Mouse (Mus musculus) neural tube, embryonic 11.5 days (tissue): ENCODE results near the gene Rpl26. TPM values are rescaled to one million over a fixed set of nuclear protein-coding genes. Genes with fewer than 3 reads are reported as not detected.
"Not testable (repeated sequence)": the region's sequence is repeated elsewhere in the genome, so short reads cannot be mapped to it uniquely, and the experiment has no call there.

Experiments
- ATAC-seq: fragments of 200-750 bp; cut with Nextera tagmentation; 2 replicates; pipeline ENCODE4 v1.8.0; 2017; ENCODE audit warnings: moderate number of reproducible peaks, mild to moderate bottlenecking, moderate TSS enrichment, moderate library complexity; ENCODE audit not compliant: insufficient read depth, low FRiP score, low TSS enrichment
- DNase-seq: peaks from one replicate; pipeline ENCODE4 v3.0.0-alpha.2; 2015; ENCODE audit warnings: low spot score
- H3K27ac ChIP-seq: fragments of 300-500 bp; sonication (generic); 2 replicates; pipeline ENCODE4 v1.5.1; 2014; ENCODE audit warnings: low read depth, mild to moderate bottlenecking, low read length
- H3K27me3 ChIP-seq: fragments of 300-500 bp; sonication (generic); 2 replicates; pipeline ENCODE4 v1.6.1; 2014; ENCODE audit warnings: mild to moderate bottlenecking, low read length, mixed read lengths; ENCODE audit not compliant: control insufficient read depth, insufficient read depth
- H3K36me3 ChIP-seq: fragments of 300-500 bp; sonication (generic); 2 replicates; pipeline ENCODE4 v1.6.1; 2014; ENCODE audit warnings: mild to moderate bottlenecking, low read length, moderate library complexity, mixed read lengths; ENCODE audit not compliant: control insufficient read depth, insufficient read depth
- H3K4me1 ChIP-seq: fragments of 300-500 bp; sonication (generic); 2 replicates; pipeline ENCODE4 v1.6.1; 2014; ENCODE audit warnings: low read length, mixed read lengths; ENCODE audit not compliant: control insufficient read depth, insufficient read depth
- H3K4me2 ChIP-seq: fragments of 300-500 bp; sonication (generic); 2 replicates; pipeline ENCODE4 v1.6.1; 2014; ENCODE audit warnings: low read depth, mild to moderate bottlenecking, moderate library complexity
- H3K4me3 ChIP-seq: fragments of 300-500 bp; sonication (generic); 2 replicates; pipeline ENCODE4 v1.5.1; 2014; ENCODE audit warnings: low read depth, low read length
- H3K9ac ChIP-seq: fragments of 300-500 bp; sonication (generic); 2 replicates; pipeline ENCODE4 v1.6.1; 2014; ENCODE audit warnings: mild to moderate bottlenecking, low read length
- H3K9me3 ChIP-seq: fragments of 300-500 bp; sonication (generic); 2 replicates; pipeline ENCODE4 v1.6.1; 2016; ENCODE audit warnings: low read length; ENCODE audit not compliant: control insufficient read depth
- WGBS: fragments of 180-500 bp; shearing (Covaris S2); extraction: QIAGEN DNeasy Blood & Tissue Kit; methylation state at CpG from one replicate; pipeline ENCODE4 v1.1.7; 2014; 5-methylcytosine and 5-hydroxymethylcytosine counted together
- polyA plus RNA-seq: library from polyadenylated mRNA; unstranded; fragments of >200 nt; fragmentation: Nextera tagmentation; extraction: Ambion mirVana; gene quantifications from 2 replicates; pipeline ENCODE4 v1.2.1, GENCODE M21; 2014

Gene Rpl26
- polyA plus RNA-seq, 1 experiment from 2014 or later, result 822 TPM

DNA sequence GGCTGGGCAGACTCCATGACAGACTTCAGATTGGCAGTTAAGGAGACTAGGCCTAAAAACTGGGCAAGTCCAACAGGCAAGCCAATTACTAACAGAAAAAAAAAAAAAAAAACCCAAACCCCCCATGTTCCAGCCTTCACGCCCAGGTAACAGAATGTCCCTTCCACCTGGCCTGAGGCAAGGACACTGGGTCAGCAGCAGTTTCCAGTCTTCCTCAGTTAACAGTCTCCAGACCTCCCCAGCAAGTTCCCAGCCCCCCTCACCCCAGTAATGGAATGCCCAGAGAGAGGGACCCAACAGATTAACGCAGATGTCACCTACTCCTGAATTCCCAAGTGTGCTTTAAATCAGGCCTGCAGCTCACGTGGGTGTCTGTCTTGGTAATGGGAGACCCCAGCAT lies 21.8 kb downstream of the Rpl26 start:
- WGBS, result 58% methylated on average over 3 of the region's 3 CpGs
- Histone ChIP-seq H3K4me3 (no peak overlapping the region), H3K9me3 (no peaks in the 10 kb centered on the region), H3K36me3 (no peaks in the 10 kb centered on the region), H3K4me2 (no peak overlapping the region), H3K9ac (no peak overlapping the region), H3K27me3 (no peaks in the 10 kb centered on the region), H3K27ac (no peak overlapping the region), H3K4me1 (no peaks in the 10 kb centered on the region)
- ATAC-seq, result no peak
- no peak for DNase-seq

DNA sequence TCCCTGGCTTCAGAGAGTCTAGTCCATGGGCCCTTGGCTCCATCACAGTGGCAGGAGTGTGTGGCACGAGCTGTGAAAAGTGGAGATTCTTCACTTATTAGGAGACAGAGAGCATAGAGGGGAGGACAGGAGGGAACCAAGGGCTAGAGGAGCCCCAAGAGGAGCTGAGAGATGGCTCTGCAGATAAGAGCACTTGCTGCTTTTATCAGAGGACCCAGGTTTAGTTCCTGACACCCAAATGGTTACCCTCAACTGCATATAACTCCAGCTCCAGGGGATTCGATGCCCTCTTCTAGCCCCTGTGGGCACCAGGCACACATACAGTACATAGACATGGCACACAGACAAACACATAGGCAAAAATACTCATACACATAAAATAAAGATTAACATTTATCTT lies 23.4 kb downstream of the Rpl26 start:
- no peak for DNase-seq
- H3K9me3 ChIP-seq, result no peaks in the 10 kb centered on the region

DNA sequence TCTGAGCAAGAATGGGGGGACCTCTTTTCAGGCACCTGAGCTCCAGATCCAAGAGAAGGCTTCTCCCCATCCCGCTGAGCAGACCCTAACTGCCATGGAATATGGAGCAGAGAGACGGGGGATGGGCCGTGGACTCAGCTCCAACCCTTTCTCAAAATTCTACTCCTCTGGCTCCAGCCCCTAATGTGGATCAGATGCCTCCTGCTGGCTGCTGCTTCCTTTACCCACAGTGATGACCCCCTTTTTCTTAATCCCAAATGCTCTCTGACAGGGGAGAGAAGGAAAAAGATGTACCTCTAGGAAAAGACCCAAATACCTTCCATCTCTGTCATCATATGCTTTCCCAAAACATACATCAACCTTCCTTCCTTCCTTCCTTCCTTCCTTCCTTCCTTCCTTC lies 25.6 kb downstream of the Rpl26 start, which contains the start of gene Odf4:
TSS of gene Odf4 (minus strand) at position 101 of the 400 bp plus-strand sequence.
- no peak for ATAC-seq
- Histone ChIP-seq H3K4me2 (no peak within 1 kb of the TSS), H3K27ac (no peak within 1 kb of the TSS), H3K4me3 (no peak within 1 kb of the TSS), H3K36me3 (no peaks in the 10 kb centered on the region), H3K27me3 (no peaks in the 10 kb centered on the region), H3K9ac (no peak within 1 kb of the TSS), H3K4me1 (no peaks in the 10 kb centered on the region), H3K9me3 (no peaks in the 10 kb centered on the region)
- 71% methylated on average over 3 of the region's 3 CpGs for WGBS
- no peak for DNase-seq

More for the DNA sequence above, 23.4 kb downstream of the Rpl26 start:
- 92% methylated on average over 2 of the region's 2 CpGs for WGBS
- Histone ChIP-seq H3K27me3 (no peaks in the 10 kb centered on the region), H3K4me1 (no peaks in the 10 kb centered on the region), H3K36me3 (no peaks in the 10 kb centered on the region), H3K27ac (no peak overlapping the region), H3K9ac (no peak overlapping the region), H3K4me3 (no peak overlapping the region), H3K4me2 (no peak overlapping the region)
- no peak for ATAC-seq

DNA sequence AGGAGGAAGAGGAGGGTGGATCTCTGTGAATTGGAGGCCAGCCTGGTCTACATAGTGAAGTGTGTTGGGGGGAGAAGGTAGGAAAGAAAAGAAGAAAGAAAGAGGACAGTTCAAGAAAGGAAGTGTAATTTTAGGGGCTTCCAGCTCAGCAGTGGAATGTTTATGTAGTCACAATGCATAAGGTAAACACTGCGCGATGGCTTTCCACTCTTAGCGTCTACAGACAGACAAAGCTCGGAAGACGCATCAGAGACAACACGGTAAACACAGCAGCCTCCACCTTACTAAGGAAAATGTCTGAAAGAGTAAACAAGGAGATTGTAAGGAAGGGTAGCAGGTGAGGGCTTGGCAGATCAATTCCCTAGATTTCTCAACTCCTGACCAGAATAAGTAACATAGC lies 28.6 kb downstream of the Rpl26 start:
- no peak overlapping the region for H3K4me3 ChIP-seq
- DNase-seq (no peak), ATAC-seq (no peak)
- H3K4me2 ChIP-seq, result no peak overlapping the region
- no peaks in the 10 kb centered on the region for H3K27me3 ChIP-seq
- no peak overlapping the region for H3K27ac ChIP-seq
- H3K4me1 ChIP-seq, result no peaks in the 10 kb centered on the region
- no peaks in the 10 kb centered on the region for H3K36me3 ChIP-seq
- H3K9ac ChIP-seq, result no peak overlapping the region
- WGBS, result 83% methylated on average over 6 of the region's 6 CpGs
- no peaks in the 10 kb centered on the region for H3K9me3 ChIP-seq

DNA sequence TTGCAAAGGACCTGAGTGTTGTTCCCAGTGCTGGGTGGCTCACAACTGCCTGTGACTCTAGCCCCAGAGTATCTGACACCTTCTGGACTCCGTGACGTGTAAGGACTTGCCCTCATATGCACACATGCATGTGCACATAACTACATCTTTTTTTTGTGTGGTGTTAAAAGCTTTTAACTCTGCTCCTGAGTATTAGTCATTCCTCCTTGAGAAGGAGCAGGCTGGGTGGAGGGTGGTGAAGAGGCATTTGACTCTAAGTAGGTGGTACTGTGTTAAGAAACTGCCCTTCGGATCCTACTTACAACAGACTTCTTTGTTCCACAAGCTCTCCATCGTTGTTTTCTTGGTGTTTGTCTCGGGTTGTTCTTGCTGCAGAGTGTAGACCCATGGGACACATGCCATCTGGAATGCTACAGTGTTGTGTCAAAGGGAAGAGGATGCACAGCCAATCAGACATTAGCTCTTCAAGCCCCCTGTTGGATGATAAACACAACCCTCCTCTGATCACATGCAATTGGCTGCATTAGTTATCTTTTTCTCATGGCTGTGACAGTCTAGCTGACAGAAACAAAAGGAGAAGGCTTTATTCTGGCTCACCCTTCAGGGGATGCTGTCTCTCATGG lies 32.6 kb downstream of the Rpl26 start:
- H3K9ac ChIP-seq, result no peak overlapping the region
- H3K9me3 ChIP-seq, result no peaks in the 10 kb centered on the region
- no peaks in the 10 kb centered on the region for H3K36me3 ChIP-seq
- no peak overlapping the region for H3K4me3 ChIP-seq
- H3K4me1 ChIP-seq, result no peaks in the 10 kb centered on the region
- no peak overlapping the region for H3K4me2 ChIP-seq
- WGBS, result 75% methylated on average over 5 of the region's 5 CpGs
- ATAC-seq (no peak), DNase-seq (no peak)
- no peak overlapping the region for H3K27ac ChIP-seq
- H3K27me3 ChIP-seq, result no peaks in the 10 kb centered on the region

DNA sequence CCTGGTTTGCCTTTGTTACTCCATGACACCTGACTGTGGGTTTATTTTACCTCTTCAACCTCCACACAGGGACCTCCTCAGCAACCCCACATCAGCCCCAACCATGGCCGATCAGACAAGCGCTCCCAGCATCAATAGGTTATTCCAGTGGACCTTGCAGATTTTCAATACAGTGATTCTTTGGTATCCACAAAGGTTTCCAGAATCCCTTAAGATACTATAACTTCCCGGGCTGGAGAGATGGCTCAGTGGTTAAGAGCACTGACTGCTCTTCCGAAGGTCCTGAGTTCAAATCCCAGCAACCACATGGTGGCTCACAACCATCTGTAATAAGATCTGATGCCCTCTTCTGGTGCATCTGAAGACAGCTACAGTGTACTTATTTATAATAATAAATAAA lies 35.6 kb downstream of the Rpl26 start:
- H3K9ac ChIP-seq, H3K36me3 ChIP-seq, H3K4me1 ChIP-seq, H3K4me3 ChIP-seq, H3K27me3 ChIP-seq, DNase-seq, H3K9me3 ChIP-seq, H3K27ac ChIP-seq, H3K4me2 ChIP-seq, ATAC-seq: not testable (repeated sequence)
- WGBS, result 93% methylated on average over 4 of the region's 4 CpGs

DNA sequence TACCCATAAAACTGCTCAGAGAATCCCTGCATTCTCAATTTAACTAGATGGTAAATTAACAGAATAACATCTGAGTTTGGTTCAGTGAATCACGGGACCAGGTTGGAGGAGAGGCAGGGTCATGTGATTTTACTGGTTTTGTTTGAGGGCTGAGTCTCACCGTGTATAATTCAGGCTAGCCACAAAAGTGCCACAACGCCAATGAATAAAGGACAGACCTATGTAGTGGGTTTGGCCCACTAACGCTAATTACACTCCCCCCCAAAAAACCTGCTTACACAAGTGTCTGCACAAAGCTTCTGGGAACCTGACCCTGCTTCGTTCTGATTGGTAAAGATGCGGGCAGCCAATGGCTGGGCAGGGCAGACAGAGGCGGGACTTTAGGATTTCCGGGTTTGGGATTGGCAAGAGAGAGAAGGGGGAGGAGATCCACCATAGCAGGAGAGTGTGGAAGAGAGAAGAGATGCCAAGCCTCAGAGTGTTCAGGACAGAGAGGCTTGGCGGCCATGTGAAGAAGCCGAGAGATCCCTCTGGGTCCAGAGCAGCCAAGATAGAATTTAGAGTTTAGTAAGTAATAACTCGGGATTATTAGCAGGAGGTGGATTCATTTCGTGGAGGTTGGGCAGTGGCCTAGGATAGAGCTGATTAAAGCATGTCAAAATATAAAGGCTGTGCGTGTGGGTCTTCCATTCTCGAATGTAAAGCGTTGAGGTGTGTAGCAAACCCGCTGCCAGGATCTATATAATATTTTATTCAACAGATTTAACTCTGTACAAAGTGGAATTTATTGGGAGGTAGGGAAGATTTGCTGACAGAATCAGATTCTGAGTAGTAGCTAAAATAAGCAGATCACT lies 38.3 kb downstream of the Rpl26 start:
- Histone ChIP-seq H3K27ac (peak overlapping the region; percentile 39; the same call in 1 of the 2 replicates), H3K9me3 (no peaks in the 10 kb centered on the region), H3K36me3 (no peaks in the 10 kb centered on the region), H3K27me3 (no peaks in the 10 kb centered on the region), H3K4me1 (peaks cover 4% of the 10 kb centered on the region; the same call in 1 of the 2 replicates), H3K9ac (peak overlapping the region; percentile 51), H3K4me2 (peak overlapping the region; percentile 50), H3K4me3 (peak overlapping the region; percentile 42)
- DNase-seq, result peak; percentile 89
- 3% methylated on average over 16 of the region's 16 CpGs for WGBS
- peak; percentile 97 for ATAC-seq

DNA sequence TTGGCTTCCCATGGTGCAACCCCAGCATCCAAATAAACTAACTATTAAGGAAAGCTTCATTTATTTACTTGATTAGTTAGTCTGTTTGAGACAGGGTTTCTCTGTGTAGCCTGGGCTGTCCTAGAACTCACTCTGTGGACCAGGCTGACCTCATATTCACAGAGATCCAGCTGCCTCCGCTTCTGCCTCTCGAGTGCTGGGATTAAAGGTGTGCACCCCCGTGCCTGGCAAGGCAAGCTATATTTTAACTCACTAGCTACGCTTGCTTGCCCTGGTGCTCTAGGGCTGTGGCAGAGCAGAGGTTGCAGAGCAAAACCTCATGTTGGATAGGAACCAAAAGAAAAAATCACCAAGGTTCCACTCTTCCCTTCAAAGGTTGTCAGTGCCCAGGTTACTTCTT lies 39.1 kb downstream of the Rpl26 start:
- H3K9me3 ChIP-seq, result no peaks in the 10 kb centered on the region
- peaks cover 4% of the 10 kb centered on the region; the same call in 1 of the 2 replicates for H3K4me1 ChIP-seq
- WGBS, result 72% methylated on average over 4 of the region's 4 CpGs
- peak overlapping the region; percentile 42 for H3K4me3 ChIP-seq
- H3K27ac ChIP-seq, result no peak overlapping the region
- no peak for DNase-seq
- peak overlapping the region; percentile 50 for H3K4me2 ChIP-seq
- H3K36me3 ChIP-seq, result no peaks in the 10 kb centered on the region
- ATAC-seq, result no peak
- peak overlapping the region; percentile 51; the same call in 1 of the 2 replicates for H3K9ac ChIP-seq
- H3K27me3 ChIP-seq, result no peaks in the 10 kb centered on the region
